Comparison of ENCODE assay signal across 8 mouse cellular contexts in the genomic region with DNA sequence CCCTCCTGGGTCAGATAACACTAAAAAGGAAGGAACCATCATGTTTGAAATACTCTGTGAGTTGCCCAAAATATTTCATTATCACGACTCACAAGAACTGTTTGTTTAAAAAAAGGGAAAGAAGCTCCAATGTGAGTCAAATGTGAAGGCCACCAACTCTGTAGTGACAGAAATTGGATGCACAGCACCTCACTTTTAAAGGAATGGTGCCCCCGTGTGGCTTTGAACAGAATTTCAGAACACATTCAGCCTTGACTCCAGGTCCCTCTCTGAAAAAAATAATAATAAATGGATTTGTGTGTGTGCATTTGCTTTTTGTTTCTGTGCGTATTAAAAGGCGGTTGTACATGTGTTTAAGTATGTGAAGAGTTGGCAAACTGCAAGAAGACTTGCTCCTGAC.
DNase-seq lines count a peak whose midpoint lies in the region; ATAC-seq lines count a peak whose summit lies in the region.

No protein-coding gene starts in this region.

- no peaks in the 10 kb centered on the region for H3K36me3 ChIP-seq in forebrain, embryonic 11.5 days (ENCODE audit: control insufficient read depth, insufficient read depth, low read length)
- no peaks in the 10 kb centered on the region for H3K36me3 ChIP-seq in hindbrain, embryonic 16.5 days (ENCODE audit: control insufficient read depth, insufficient read depth, low read length)

- no peak overlapping the region for H3K27ac ChIP-seq in forebrain, embryonic 11.5 days (ENCODE audit: low read depth, low read length)
- H3K27ac ChIP-seq in hindbrain, embryonic 16.5 days (ENCODE audit: low read depth, low read length) = no peak overlapping the region

- 23% methylated on average over 4 of the region's 4 CpGs for WGBS in forebrain, embryonic 11.5 days
- WGBS in hindbrain, embryonic 16.5 days = 28% methylated on average over 4 of the region's 4 CpGs

- H3K4me3 ChIP-seq in forebrain, embryonic 11.5 days (ENCODE audit: low read depth, low read length) = no peak overlapping the region
- no peak overlapping the region for H3K4me3 ChIP-seq in hindbrain, embryonic 16.5 days (ENCODE audit: low read length)

- H3K27me3 ChIP-seq in forebrain, embryonic 11.5 days (ENCODE audit: control insufficient read depth, insufficient read depth, low read length) = no peaks in the 10 kb centered on the region
- no peaks in the 10 kb centered on the region for H3K27me3 ChIP-seq in hindbrain, embryonic 16.5 days (replicated peaks; ENCODE audit: control insufficient read depth, insufficient read depth, low read length)

- no peaks in the 10 kb centered on the region for H3K4me1 ChIP-seq in forebrain, embryonic 11.5 days (replicated peaks; ENCODE audit: control insufficient read depth, insufficient read depth, low read length)
- H3K4me1 ChIP-seq in hindbrain, embryonic 16.5 days (ENCODE audit: control insufficient read depth, insufficient read depth, low read depth, low read length) = no peaks in the 10 kb centered on the region

- H3K9ac ChIP-seq in forebrain, embryonic 11.5 days (ENCODE audit: low read length) = no peak overlapping the region
- H3K9ac ChIP-seq in hindbrain, embryonic 16.5 days (ENCODE audit: low read depth, low read length) = no peak overlapping the region

- intact Hi-C loops in left cerebral cortex, postnatal 14 days (cut with DNase I) = no loop called here

- DNase-seq in urinary bladder, postnatal 14 days (ENCODE audit: low spot score) = peak; percentile 77
- DNase-seq in urinary bladder, postnatal 10 days (ENCODE audit: low spot score) = no peak
- DNase-seq in adrenal gland, postnatal 36 days = peak; percentile 70 to 81
- peak; percentile 68 for DNase-seq in forebrain, embryonic 11.5 days (ENCODE audit: low spot score)
- DNase-seq in left cerebral cortex, postnatal 14 days (ENCODE audit: low spot score in 2 of 2) = peak; percentile 67 to 81
- DNase-seq in natural killer cell, adult 2 months (ENCODE audit: low spot score in 2 of 2) = peak; percentile 31 to 49
- DNase-seq in thymus, postnatal 4 days = peak; percentile 70

- no peak for ATAC-seq in forebrain, embryonic 11.5 days (replicated peaks; ENCODE audit: low FRiP score)
- peak; percentile 62; the same call in 1 of the 2 replicates for ATAC-seq in hindbrain, embryonic 16.5 days

- no peak overlapping the region for H3K4me2 ChIP-seq in forebrain, embryonic 11.5 days (ENCODE audit: low read depth, low read length, severe bottlenecking)
- H3K4me2 ChIP-seq in hindbrain, embryonic 16.5 days (ENCODE audit: low read length) = no peak overlapping the region

- H3K9me3 ChIP-seq in forebrain, embryonic 11.5 days (ENCODE audit: control insufficient read depth, low read length) = no peaks in the 10 kb centered on the region
- H3K9me3 ChIP-seq in hindbrain, embryonic 16.5 days (ENCODE audit: control insufficient read depth, low read length) = no peaks in the 10 kb centered on the region
